Mouse (Mus musculus): ENCODE results near the gene Il17rd. TPM values are rescaled to one million over a fixed set of nuclear protein-coding genes. Genes with fewer than 3 reads are reported as not detected.
A peak's percentile ranks its signal among the peaks of the same experiment; 100 is the strongest.

Gene Il17rd
- total RNA-seq, 2 experiments from 2014 or later: 2.1 to 2.4 TPM

DNA sequence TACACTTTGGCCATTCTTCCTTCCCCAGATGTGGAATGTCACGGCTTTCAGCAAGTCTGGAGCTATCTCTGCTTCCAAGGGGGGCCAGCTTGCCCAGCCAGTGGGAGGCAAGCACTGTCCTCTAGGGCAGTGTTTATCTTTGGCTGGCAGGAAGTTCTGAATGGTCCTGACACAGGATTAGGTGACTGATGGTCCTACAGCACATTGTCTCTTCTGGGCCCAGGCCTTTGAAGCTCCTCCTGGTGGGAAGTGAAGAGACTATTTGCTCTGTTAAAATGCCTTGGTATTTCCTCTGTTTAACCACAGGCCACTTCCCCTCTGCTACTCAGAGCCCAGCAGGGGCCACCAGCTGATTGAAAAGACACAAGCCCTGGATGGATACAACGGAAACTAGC lies 6.2 kb downstream of the Il17rd start:
- DNase-seq: no peak

DNA sequence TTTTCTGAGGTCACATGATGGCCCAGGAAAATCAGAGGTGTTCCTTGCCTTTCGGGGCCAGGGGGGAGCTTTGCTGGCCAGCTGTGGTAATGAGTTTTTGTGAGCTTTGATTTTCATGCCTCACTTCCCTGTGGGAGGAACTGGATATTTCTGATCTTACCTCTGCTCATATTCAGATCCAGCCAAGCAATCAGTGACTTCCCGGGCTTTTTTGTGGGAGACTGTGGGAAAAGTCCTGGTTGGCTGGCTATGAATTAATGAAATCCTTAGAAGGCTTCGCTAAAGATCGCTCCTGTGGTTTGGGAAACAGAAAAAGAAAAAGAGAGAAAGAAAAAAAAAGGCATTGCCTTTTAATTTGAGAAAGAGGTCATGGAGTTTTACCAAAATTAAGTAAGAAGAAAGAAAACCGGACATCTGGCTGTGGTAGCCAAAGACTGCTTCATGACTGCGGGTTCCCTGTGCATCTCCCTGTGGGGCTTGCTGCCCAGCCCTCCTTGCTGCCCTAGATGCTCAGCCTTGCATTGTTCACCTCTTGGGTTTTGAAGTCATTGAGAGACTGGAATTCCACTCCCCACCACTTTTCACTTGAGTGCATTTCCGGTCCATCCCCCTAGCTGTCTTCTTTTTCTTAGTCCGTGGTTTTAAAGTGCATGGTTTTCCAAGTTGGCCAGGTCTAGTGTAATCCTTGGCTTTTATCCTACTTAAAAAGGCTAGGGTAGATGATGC lies 9.7 kb downstream of the Il17rd start:
- no peak for DNase-seq

GRCm38 (mm10) chr14:27050043-27050442 lies 11.3 kb downstream of the Il17rd start:
- DNase-seq: no peak

DNA sequence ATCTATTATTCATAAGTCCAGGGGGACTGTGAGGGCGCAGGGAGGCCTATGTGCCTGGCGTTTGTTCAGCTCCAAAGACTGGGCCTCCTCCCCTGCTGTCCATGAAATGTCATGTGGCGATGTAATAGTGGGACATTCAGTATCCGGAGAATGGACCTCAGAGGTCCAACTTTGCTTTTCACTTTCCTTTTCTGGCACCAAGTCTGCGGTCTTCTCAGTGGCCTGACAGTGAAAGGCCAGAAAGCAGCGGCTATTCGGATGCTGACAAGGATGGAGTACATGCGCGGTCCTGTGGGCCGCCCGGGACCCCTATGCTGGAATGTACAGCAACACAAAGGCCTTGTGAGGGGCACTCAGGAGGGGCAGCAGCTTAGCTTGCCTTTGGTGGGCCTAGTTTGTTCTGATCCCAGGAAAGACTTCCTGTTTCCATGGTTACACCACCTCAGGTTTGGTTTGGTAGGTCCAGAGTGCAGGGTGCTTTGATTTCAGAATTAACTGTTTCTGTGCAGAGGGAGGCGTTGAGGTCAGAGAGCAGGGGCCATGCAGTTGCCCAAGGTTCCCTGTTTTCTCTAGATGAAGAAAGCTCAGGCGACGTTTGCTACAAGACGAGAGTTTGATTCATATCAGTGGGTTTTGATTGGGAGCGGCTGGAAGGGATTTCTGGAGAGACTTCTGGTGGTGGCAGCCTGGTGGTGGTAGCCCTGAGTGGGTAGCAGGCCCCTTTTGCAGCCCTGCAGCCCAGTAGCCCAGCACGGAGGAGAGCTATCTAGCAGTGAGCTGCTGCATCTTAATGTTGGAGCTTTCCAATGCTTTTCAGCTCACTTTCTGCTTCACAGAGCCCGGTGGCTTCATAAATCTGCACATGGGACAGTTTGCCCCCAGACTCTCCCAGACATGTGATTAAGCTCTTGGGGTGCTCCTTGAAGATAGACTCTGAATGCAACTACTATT lies 12.1 kb downstream of the Il17rd start:
- DNase-seq: no peak

- DNase-seq: no peak
Observed at GRCm38 (mm10) chr14:27051511-27051895, 12.8 kb downstream of the Il17rd start.

GRCm38 (mm10) chr14:27058535-27059223 lies 19.9 kb downstream of the Il17rd start:
- no peak for DNase-seq

DNA sequence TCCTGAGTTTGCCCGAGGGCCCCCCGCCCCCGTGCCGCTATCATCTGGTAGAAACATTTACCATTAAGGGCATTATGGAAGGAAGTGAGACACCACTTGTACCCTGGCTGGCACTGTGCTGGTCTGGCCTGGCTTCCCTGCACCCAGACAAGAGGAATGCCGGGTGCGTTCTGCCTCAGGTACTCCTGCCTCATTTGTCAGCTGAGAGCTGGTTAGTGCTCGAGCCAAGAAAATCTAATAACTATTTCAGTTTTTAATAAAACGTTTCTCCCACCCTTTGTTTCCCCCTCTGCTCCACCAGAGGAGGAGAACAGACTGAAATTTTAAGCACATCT lies 20.4 kb downstream of the Il17rd start:
- DNase-seq: no peak

DNA sequence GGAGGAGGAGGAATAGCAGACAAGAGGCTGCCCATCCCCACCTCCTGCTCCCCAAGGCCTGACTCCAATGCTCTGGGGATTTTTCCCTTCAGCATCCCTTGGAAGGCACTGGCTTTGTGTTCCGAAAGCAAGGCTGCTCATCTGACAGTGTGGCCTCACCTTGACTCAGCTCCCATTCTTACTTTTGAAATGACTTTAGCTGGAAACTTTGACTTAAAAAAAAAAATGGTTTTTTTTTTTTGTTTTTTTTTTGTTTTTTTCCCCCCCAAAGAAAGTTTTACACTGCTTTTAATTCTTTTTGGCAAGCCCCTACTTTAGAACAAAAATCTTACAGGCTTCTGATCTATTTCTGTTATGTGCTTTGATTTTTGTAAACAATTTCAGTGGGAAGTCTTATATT lies 24.6 kb downstream of the Il17rd start:
- DNase-seq: no peak

GRCm38 (mm10) chr14:27066171-27066929 lies 27.6 kb downstream of the Il17rd start:
- DNase-seq: peak; percentile 30

- no peak for DNase-seq
Observed at GRCm38 (mm10) chr14:27067866-27068271, 29.1 kb downstream of the Il17rd start.

- no peak for DNase-seq
Observed at GRCm38 (mm10) chr14:27069434-27070097, 30.8 kb downstream of the Il17rd start.

DNA sequence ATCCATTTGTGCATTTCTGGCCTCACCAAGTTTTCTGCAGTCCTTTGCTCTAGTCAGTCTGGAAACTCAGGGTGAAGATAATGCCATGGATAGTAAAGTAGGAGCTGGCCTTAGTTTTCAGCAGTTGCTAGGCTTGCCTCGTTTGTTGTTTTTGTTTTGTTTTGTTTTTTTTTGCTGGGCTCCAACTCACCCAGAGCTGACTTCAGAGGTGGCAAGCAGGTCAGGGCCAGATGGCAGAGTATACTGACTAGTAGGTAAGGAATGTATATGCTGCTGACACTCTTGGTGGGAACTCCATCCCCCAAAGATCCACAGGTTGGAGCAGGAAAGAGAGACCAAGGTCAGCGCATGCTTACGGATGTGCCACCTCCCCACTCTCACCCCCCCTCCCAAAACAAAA lies 31.4 kb downstream of the Il17rd start:
- no peak for DNase-seq

DNA sequence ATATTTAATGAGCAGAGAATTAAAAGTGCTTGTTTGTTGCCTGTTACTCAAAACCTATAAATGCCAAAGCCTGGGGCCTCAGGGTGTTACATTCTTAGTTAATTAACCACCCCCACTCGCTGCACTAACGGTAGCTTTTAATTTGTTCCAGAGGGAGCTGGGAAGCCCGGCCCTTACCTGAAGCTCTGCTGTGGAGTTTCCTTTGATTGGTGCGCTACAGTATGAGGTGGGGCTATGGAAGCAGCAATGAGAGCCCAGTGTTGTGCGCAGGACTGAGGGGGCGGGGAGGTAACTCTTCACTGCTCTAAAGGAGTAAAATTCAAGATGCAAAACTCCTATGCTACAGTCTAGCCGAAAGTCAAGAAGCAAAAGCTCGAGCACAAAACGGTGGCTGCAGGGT lies 32.0 kb downstream of the Il17rd start:
- DNase-seq: no peak

DNA sequence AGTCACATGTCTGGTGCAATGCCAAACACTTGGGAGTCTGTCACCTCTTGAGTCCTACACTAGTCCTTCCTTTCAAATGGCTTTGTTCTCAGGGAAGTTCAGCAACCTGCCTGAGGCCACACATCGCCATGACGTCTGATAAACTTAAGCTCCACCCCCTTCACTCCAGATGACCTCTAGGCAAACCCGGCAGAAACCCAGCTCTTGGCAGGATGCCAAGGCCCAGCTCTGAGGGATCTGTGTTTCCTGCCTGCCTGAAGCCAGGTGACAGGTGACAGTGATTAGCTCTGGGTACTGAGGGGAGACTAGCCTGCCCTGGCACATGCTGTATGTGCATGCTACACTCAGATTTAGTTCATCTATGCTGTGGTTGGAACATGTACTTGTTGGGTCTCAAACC lies 33.2 kb downstream of the Il17rd start:
- DNase-seq: no peak

GRCm38 (mm10) chr14:27075084-27075483 lies 36.3 kb downstream of the Il17rd start:
- DNase-seq: no peak

GRCm38 (mm10) chr14:27075909-27076521 lies 37.3 kb downstream of the Il17rd start:
- no peak for DNase-seq

GRCm38 (mm10) chr14:27076522-27076920 lies 37.8 kb downstream of the Il17rd start:
- DNase-seq: no peak

GRCm38 (mm10) chr14:27081536-27082275 lies 43.0 kb downstream of the Il17rd start:
- DNase-seq: no peak

- DNase-seq: no peak
Observed at GRCm38 (mm10) chr14:27085471-27085870, 46.7 kb downstream of the Il17rd start.

DNA sequence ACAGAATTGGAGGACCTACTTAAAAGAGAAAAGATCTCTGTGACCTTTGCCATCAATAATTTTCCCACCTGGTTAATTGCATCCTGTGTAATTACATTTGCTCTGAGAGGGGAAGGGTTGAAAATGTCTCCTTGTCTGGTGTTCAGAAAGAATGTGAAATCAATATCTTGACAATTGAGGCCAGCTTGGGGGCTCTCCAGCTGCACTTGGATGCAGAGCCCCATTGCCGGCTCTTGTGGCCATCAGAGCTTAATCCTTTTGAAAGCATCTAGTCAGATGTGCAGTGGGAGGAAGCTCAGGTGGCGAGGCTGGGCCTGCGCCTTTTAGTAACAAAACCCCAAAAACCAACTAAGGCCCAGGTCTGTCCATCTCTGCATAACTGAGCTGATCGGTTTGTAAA lies 47.3 kb downstream of the Il17rd start:
- DNase-seq: no peak

All from gastrocnemius, postnatal 25 days (tissue).